Mouse (Mus musculus): ENCODE measurements around the gene Naa25.

DNA sequence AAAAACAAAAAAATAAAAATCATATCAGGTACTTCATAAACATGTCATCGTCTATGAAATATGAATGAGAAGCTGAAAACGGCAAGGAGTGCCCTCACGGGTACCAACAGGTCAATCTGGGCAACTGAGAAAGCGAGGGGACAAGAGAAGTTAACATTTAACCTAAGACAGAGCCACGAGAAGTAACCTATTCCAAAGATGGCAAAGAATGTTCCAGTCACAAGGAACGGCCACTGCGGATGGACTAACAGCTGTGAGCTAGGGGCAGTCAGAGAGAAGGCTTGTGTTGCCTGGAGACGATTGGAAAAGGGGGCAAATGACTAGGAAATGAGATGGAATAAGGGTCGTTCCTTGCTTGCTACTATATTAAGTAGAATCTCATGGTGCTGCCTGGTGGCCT is 52.7 kb downstream of the Naa25 start:
- TF ChIP-seq CTCF (IDR thresholded peaks at IDR 0.05; ENCODE audit: borderline replicate concordance, control insufficient read depth, extremely low read depth, insufficient read depth, low read length, poor library complexity) (no peak), POLR2A (IDR thresholded peaks at IDR 0.05; ENCODE audit: control insufficient read depth, extremely low read depth, insufficient read depth, low read length, poor library complexity) (no peak)
